Mouse (Mus musculus): ENCODE results near the gene Tspan9.

Gene Tspan9

GRCm38 (mm10) chr6:127988944-127989494 lies 154.4 kb downstream of the Tspan9 start:
- peak; percentile 11; the same call in 1 of the 2 replicates for ATAC-seq (ENCODE audit: low TSS enrichment)

- no peak for ATAC-seq (ENCODE audit: low TSS enrichment)
Measured at GRCm38 (mm10) chr6:127987374-127987773, 156.0 kb downstream of the Tspan9 start.

- ATAC-seq (ENCODE audit: low TSS enrichment): no peak
Measured at GRCm38 (mm10) chr6:127986357-127986756, 157.0 kb downstream of the Tspan9 start.

GRCm38 (mm10) chr6:127981176-127981575 lies 162.2 kb downstream of the Tspan9 start:
- peak; percentile 36 for ATAC-seq (ENCODE audit: low TSS enrichment)

- no peak for ATAC-seq (ENCODE audit: low TSS enrichment)
Measured at GRCm38 (mm10) chr6:127980381-127981045, 162.9 kb downstream of the Tspan9 start.

GRCm38 (mm10) chr6:127979831-127980230 lies 163.6 kb downstream of the Tspan9 start:
- ATAC-seq (ENCODE audit: low TSS enrichment): no peak

- no peak for ATAC-seq (ENCODE audit: low TSS enrichment)
Measured at GRCm38 (mm10) chr6:127978941-127979340, 164.5 kb downstream of the Tspan9 start.

- no peak for ATAC-seq (ENCODE audit: low TSS enrichment)
Measured at GRCm38 (mm10) chr6:127976695-127977094, 166.7 kb downstream of the Tspan9 start.

- ATAC-seq (ENCODE audit: low TSS enrichment): no peak
Measured at GRCm38 (mm10) chr6:127974000-127974399, 169.4 kb downstream of the Tspan9 start.

GRCm38 (mm10) chr6:127973553-127973952 lies 169.8 kb downstream of the Tspan9 start:
- no peak for ATAC-seq (ENCODE audit: low TSS enrichment)

GRCm38 (mm10) chr6:127971931-127972330 lies 171.5 kb downstream of the Tspan9 start:
- no peak for ATAC-seq (ENCODE audit: low TSS enrichment)

- ATAC-seq (ENCODE audit: low TSS enrichment): no peak
Measured at GRCm38 (mm10) chr6:127970848-127971247, 172.5 kb downstream of the Tspan9 start.

GRCm38 (mm10) chr6:127970120-127970519 lies 173.3 kb downstream of the Tspan9 start:
- ATAC-seq (ENCODE audit: low TSS enrichment): peak; percentile 69

- peak; percentile 2; the same call in 1 of the 2 replicates for ATAC-seq (ENCODE audit: low TSS enrichment)
Measured at GRCm38 (mm10) chr6:127969709-127970108, 173.7 kb downstream of the Tspan9 start.

- peak; percentile 79 for ATAC-seq (ENCODE audit: low TSS enrichment)
Measured at GRCm38 (mm10) chr6:127965497-127965896, 177.9 kb downstream of the Tspan9 start.

- no peak for ATAC-seq (ENCODE audit: low TSS enrichment)
Measured at GRCm38 (mm10) chr6:127960203-127960602, 183.2 kb downstream of the Tspan9 start.

- no peak for ATAC-seq (ENCODE audit: low TSS enrichment)
Measured at GRCm38 (mm10) chr6:127956172-127956571, 187.2 kb downstream of the Tspan9 start.

- no peak for ATAC-seq (ENCODE audit: low TSS enrichment)
Measured at GRCm38 (mm10) chr6:127953071-127953470, 190.3 kb downstream of the Tspan9 start.

- ATAC-seq (ENCODE audit: low TSS enrichment): no peak
Measured at GRCm38 (mm10) chr6:127949885-127950284, 193.5 kb downstream of the Tspan9 start.

- ATAC-seq (ENCODE audit: low TSS enrichment): no peak
Measured at GRCm38 (mm10) chr6:127948656-127949055, 194.7 kb downstream of the Tspan9 start.

GRCm38 (mm10) chr6:127945725-127946124 lies 197.7 kb downstream of the Tspan9 start:
- ATAC-seq (ENCODE audit: low TSS enrichment): peak; percentile 79

- no peak for ATAC-seq (ENCODE audit: low TSS enrichment)
Measured at GRCm38 (mm10) chr6:127942421-127942820, 201.0 kb downstream of the Tspan9 start.

- ATAC-seq (ENCODE audit: low TSS enrichment): no peak
Measured at GRCm38 (mm10) chr6:127935105-127935504, 208.3 kb downstream of the Tspan9 start.

GRCm38 (mm10) chr6:127933841-127934240 lies 209.6 kb downstream of the Tspan9 start:
- no peak for ATAC-seq (ENCODE audit: low TSS enrichment)

All from frontal cortex, adult (tissue).